Mouse (Mus musculus): ENCODE measurements around the gene Dazap1.

GRCm38 (mm10) chr10:80288097-80288496 is 26.8 kb downstream of the Dazap1 start:
- TF ChIP-seq HCFC1 (IDR thresholded peaks at IDR 0.05; ENCODE audit: borderline replicate concordance, insufficient read depth, low read length): no peak
- no peak for TF ChIP-seq ZNF384 (IDR thresholded peaks at IDR 0.05; ENCODE audit: low read depth, low read length)
- TF ChIP-seq ZC3H11A (IDR thresholded peaks at IDR 0.05; ENCODE audit: borderline replicate concordance, low read depth, low read length): no peak

Measured in ES-E14 (cell line).